Mouse (Mus musculus): ENCODE results near the gene Suclg2. TPM values are rescaled to one million over a fixed set of nuclear protein-coding genes. Genes with fewer than 3 reads are reported as not detected.
"Not testable (repeated sequence)": the region's sequence is repeated elsewhere in the genome, so short reads cannot be mapped to it uniquely, and the experiment has no call there.

Suclg2 gene
- polyA plus RNA-seq, 1 experiment from 2014 or later, result 63.4 TPM

GRCm38 (mm10) chr6:95608123-95608522 is 110.5 kb downstream of the Suclg2 start:
- Histone ChIP-seq H3K27ac (no peak overlapping the region), H3K36me3 (replicated peaks) (peaks cover 2% of the 10 kb centered on the region; the same call in 1 of the 2 replicates), H3K9me3 (no peaks in the 10 kb centered on the region)

GRCm38 (mm10) chr6:95600731-95601130 is 117.9 kb downstream of the Suclg2 start:
- not testable (repeated sequence) for H3K27me3 ChIP-seq (ENCODE audit: poor library complexity, severe bottlenecking); H3K4me3 ChIP-seq

More at GRCm38 (mm10) chr6:95608123-95608522, 110.5 kb downstream of the Suclg2 start:
- WGBS, result 91% methylated on average over 3 of the region's 3 CpGs
- Histone ChIP-seq H3K4me3 (no peak overlapping the region), H3K27me3 (ENCODE audit: poor library complexity, severe bottlenecking) (no peaks in the 10 kb centered on the region), H3K4me1 (no peaks in the 10 kb centered on the region)
- DNase-seq (ENCODE audit: extremely low spot score, low spot score), result no peak

DNA sequence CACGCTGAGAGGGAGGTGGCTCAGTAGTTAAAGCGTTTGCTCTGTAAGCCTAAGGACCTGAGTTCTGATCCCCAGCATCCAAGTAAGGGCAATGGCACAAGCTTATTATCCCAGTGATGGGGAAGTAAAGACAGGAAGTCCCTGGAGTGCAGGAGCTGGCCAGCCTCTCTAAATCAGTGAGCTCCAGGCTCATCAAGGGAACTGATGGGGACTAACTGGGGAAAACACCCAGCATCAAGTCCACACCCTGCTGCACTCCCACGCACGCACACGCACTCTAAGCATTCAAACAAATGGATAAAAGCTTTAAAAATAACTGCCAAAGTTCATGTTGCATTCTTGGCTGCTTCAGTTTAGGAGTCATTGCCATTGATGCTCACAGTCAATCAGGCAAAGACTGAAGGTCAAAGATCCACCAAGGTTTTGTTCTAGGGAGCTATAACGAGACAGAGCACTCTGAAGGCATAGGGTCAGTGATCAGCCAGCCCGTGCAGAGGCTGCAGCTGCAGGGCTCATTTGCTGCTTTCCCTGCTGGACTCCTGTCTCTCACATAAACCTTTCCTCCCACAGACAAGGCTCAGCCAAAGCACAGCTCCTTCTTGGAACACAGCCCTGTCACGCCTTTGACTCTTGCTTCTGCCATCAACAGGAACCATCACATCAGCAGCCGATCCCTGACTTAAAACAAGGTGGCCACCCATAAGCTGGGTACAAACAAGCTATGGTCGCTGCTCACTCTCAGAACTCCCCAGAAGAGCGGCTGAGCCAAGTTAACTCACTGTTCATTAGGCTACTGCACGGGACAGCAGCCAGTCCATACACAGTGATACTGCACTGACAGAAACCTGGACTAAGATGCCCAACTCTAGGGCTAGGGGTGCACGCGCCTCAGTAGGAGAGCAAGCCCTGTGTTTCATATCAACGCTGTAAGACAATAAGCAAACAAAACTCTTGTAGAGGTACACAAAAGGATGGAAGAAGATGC is 121.5 kb downstream of the Suclg2 start:
- DNase-seq (ENCODE audit: extremely low spot score, low spot score), result no peak
- H3K4me3 ChIP-seq, result no peak overlapping the region
- 82% methylated on average over 15 of the region's 15 CpGs for WGBS
- H3K4me1 ChIP-seq, result peaks cover 20% of the 10 kb centered on the region
- H3K27ac ChIP-seq, result no peak overlapping the region
- H3K27me3 ChIP-seq (ENCODE audit: poor library complexity, severe bottlenecking), result no peaks in the 10 kb centered on the region
- no peaks in the 10 kb centered on the region for H3K9me3 ChIP-seq
- peaks cover 14% of the 10 kb centered on the region; the same call in 1 of the 2 replicates for H3K36me3 ChIP-seq (replicated peaks)

More at GRCm38 (mm10) chr6:95600731-95601130, 117.9 kb downstream of the Suclg2 start:
- not testable (repeated sequence) for DNase-seq (ENCODE audit: extremely low spot score, low spot score); H3K9me3 ChIP-seq; H3K27ac ChIP-seq; H3K36me3 ChIP-seq (replicated peaks)
- peaks cover 10% of the 10 kb centered on the region for H3K4me1 ChIP-seq
- WGBS, result 93% methylated on average over 8 of the region's 8 CpGs

DNA sequence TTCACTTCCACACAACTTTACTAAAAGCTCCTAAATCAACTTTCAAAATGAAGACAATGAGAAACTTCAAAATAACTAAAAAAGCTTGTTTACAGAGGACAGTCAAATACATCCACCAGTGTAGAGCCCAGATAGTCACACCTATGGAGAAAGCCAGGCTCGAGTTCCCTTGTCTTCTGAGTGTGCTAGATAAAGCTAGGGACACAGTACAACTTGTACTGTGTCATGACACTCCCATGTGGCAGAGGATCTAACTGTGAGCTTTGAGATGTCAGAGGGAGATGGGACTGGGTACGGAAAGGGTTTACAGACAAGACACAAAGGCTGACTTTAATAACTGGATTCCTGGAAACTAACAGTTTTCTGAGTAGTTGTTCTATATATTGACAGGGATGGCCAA is 122.7 kb downstream of the Suclg2 start:
- H3K4me3 ChIP-seq, result no peak overlapping the region
- no peak for DNase-seq (ENCODE audit: extremely low spot score, low spot score)
- H3K27ac ChIP-seq, result no peak overlapping the region
- peaks cover 14% of the 10 kb centered on the region; the same call in 1 of the 2 replicates for H3K36me3 ChIP-seq (replicated peaks)
- 80% methylated on average over 2 of the region's 2 CpGs for WGBS
- peaks cover 20% of the 10 kb centered on the region for H3K4me1 ChIP-seq
- H3K9me3 ChIP-seq, result no peaks in the 10 kb centered on the region
- H3K27me3 ChIP-seq (ENCODE audit: poor library complexity, severe bottlenecking), result no peaks in the 10 kb centered on the region

DNA sequence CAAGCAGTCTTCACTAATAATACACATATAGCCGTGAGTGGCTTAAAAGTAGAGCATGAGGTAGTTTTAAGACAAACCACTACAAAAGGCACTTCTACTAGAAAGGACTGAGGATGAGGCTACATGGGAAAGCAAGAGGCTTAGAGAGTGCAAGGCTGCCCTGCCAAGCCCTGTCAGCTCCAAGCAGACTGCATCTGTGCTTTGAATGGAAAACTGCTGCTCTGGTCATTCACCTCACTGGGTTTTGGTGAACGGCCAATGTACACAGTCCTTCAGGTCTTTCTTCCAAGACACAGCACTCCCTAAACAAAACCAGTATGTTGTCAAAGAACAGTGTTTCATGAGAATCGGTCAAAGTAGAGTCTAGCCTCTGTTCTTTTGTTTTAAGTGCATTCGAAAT is 124.4 kb downstream of the Suclg2 start:
- DNase-seq (ENCODE audit: extremely low spot score, low spot score), result no peak
- 92% methylated on average over 4 of the region's 4 CpGs for WGBS
- no peaks in the 10 kb centered on the region for H3K27me3 ChIP-seq (ENCODE audit: poor library complexity, severe bottlenecking)
- no peaks in the 10 kb centered on the region for H3K9me3 ChIP-seq
- peaks cover 28% of the 10 kb centered on the region for H3K4me1 ChIP-seq
- peaks cover 14% of the 10 kb centered on the region; the same call in 1 of the 2 replicates for H3K36me3 ChIP-seq (replicated peaks)
- H3K4me3 ChIP-seq, result no peak overlapping the region
- no peak overlapping the region for H3K27ac ChIP-seq

DNA sequence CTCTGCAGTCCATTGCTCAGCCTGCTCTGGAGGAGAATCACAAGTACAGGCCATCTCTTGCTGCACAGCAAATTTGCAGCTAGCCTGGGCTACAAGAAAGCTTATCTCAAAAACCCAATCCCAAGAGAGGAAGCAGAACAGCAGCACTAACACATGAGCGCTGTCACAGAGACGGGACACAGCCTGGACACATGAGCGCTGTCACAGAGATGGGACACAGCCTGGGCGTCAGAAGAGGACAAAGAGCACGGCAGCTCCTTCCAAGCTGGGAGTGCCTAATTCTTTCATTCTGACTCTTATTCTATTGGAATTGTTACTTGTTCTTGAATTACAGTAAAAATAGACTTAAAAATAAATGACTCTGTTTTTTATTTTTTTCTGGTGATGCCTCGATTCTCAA is 126.2 kb downstream of the Suclg2 start:
- Histone ChIP-seq H3K27ac (no peak overlapping the region), H3K36me3 (replicated peaks) (peaks cover 14% of the 10 kb centered on the region; the same call in 1 of the 2 replicates), H3K4me3 (no peak overlapping the region), H3K4me1 (peaks cover 26% of the 10 kb centered on the region), H3K27me3 (ENCODE audit: poor library complexity, severe bottlenecking) (no peaks in the 10 kb centered on the region), H3K9me3 (no peaks in the 10 kb centered on the region)
- 95% methylated on average over 6 of the region's 6 CpGs for WGBS
- no peak for DNase-seq (ENCODE audit: extremely low spot score, low spot score)

- Histone ChIP-seq H3K9me3 (no peaks in the 10 kb centered on the region), H3K27ac (no peak overlapping the region), H3K4me1 (peaks cover 18% of the 10 kb centered on the region), H3K4me3 (no peak overlapping the region), H3K27me3 (ENCODE audit: poor library complexity, severe bottlenecking) (no peaks in the 10 kb centered on the region), H3K36me3 (replicated peaks) (peaks cover 15% of the 10 kb centered on the region; the same call in 1 of the 2 replicates)
- no peak for DNase-seq (ENCODE audit: extremely low spot score, low spot score)
- WGBS, result 62% methylated on average over 4 of the region's 4 CpGs
Observed at GRCm38 (mm10) chr6:95590463-95590862, 128.1 kb downstream of the Suclg2 start.

- DNase-seq (ENCODE audit: extremely low spot score, low spot score), result no peak
- Histone ChIP-seq H3K4me3 (no peak overlapping the region), H3K9me3 (no peaks in the 10 kb centered on the region), H3K27me3 (ENCODE audit: poor library complexity, severe bottlenecking) (no peaks in the 10 kb centered on the region), H3K27ac (no peak overlapping the region), H3K36me3 (replicated peaks) (peaks cover 20% of the 10 kb centered on the region), H3K4me1 (peaks cover 7% of the 10 kb centered on the region)
- 94% methylated on average over 6 of the region's 6 CpGs for WGBS
Observed at GRCm38 (mm10) chr6:95587108-95587796, 131.3 kb downstream of the Suclg2 start.

- H3K36me3 ChIP-seq (replicated peaks), result peaks cover 30% of the 10 kb centered on the region
- WGBS, result 86% methylated on average over 3 of the region's 3 CpGs
- no peaks in the 10 kb centered on the region for H3K9me3 ChIP-seq
- no peak overlapping the region for H3K27ac ChIP-seq
- no peak for DNase-seq (ENCODE audit: extremely low spot score, low spot score)
- no peak overlapping the region for H3K4me3 ChIP-seq
- H3K4me1 ChIP-seq, result peaks cover 5% of the 10 kb centered on the region
- peaks cover 8% of the 10 kb centered on the region; the same call in 1 of the 2 replicates for H3K27me3 ChIP-seq (ENCODE audit: poor library complexity, severe bottlenecking)
Observed at GRCm38 (mm10) chr6:95581893-95582292, 136.7 kb downstream of the Suclg2 start.

DNA sequence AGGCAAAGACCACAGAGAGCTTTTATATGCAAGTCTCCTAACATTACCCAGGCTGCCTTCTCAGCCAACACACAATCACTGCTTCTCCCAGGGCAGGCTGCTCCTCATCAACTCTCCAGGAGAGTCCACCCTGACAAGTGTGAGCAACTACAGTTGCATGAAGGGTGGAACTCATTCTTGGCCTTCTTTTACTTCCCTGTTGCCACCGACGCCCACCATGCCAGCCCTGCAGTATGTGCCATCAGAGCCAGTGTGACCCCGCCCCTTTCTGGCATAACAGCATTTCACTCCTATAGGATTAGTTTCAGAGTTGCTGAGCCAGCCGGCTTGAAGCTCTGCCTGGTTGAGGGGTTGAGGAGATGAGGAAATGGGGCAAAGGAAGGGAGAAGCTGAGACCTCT is 138.8 kb downstream of the Suclg2 start:
- peaks cover 8% of the 10 kb centered on the region; the same call in 1 of the 2 replicates for H3K27me3 ChIP-seq (ENCODE audit: poor library complexity, severe bottlenecking)
- WGBS, result 89% methylated on average over 4 of the region's 4 CpGs

GRCm38 (mm10) chr6:95575531-95575930 is 143.1 kb downstream of the Suclg2 start:
- DNase-seq (ENCODE audit: extremely low spot score, low spot score), result no peak
- H3K36me3 ChIP-seq (replicated peaks), result peaks cover 7% of the 10 kb centered on the region
- peaks cover 58% of the 10 kb centered on the region for H3K4me1 ChIP-seq
- H3K27ac ChIP-seq, result peak overlapping the region; percentile 72
- 14% methylated on average over 4 of the region's 4 CpGs for WGBS
- peaks cover 25% of the 10 kb centered on the region for H3K27me3 ChIP-seq (ENCODE audit: poor library complexity, severe bottlenecking)
- no peaks in the 10 kb centered on the region for H3K9me3 ChIP-seq
- H3K4me3 ChIP-seq, result no peak overlapping the region

More for the DNA sequence above, 138.8 kb downstream of the Suclg2 start:
- DNase-seq (ENCODE audit: extremely low spot score, low spot score), result no peak
- H3K4me1 ChIP-seq, result peaks cover 26% of the 10 kb centered on the region
- no peak overlapping the region for H3K4me3 ChIP-seq
- H3K27ac ChIP-seq, result no peak overlapping the region
- no peaks in the 10 kb centered on the region for H3K9me3 ChIP-seq
- H3K36me3 ChIP-seq (replicated peaks), result peaks cover 24% of the 10 kb centered on the region

- Histone ChIP-seq H3K27me3 (ENCODE audit: poor library complexity, severe bottlenecking) (peaks cover 32% of the 10 kb centered on the region), H3K27ac (peak overlapping the region; percentile 72), H3K4me3 (no peak overlapping the region), H3K4me1 (peaks cover 58% of the 10 kb centered on the region), H3K36me3 (replicated peaks) (peaks cover 7% of the 10 kb centered on the region), H3K9me3 (no peaks in the 10 kb centered on the region)
- 17% methylated on average over 3 of the region's 3 CpGs for WGBS
- DNase-seq (ENCODE audit: extremely low spot score, low spot score), result no peak
Observed at GRCm38 (mm10) chr6:95574867-95575266, 143.7 kb downstream of the Suclg2 start.
